Mouse (Mus musculus) retina, postnatal 1 day (tissue): Measurements from ENCODE around the gene Scyl3.

Experiments used
- DNase-seq: peaks from one replicate; pipeline ENCODE4 v3.0.0-alpha.2; 2012

Scyl3 gene

GRCm38 (mm10) chr1:163928846-163929245, at the start of gene Scyl3:
Gene Scyl3 (plus strand): TSS chr1:163929100.
- no peak for DNase-seq

GRCm38 (mm10) chr1:163889629-163890028, 39.3 kb upstream of the Scyl3 start:
- no peak for DNase-seq

GRCm38 (mm10) chr1:163893294-163893693, 35.6 kb upstream of the Scyl3 start:
- no peak for DNase-seq

GRCm38 (mm10) chr1:163893774-163894527, 34.9 kb upstream of the Scyl3 start:
- DNase-seq = no peak

GRCm38 (mm10) chr1:163898291-163898764, 30.6 kb upstream of the Scyl3 start:
- DNase-seq = no peak

GRCm38 (mm10) chr1:163899575-163899974, 29.3 kb upstream of the Scyl3 start:
- DNase-seq = no peak

GRCm38 (mm10) chr1:163900168-163900567, 28.7 kb upstream of the Scyl3 start:
- DNase-seq = no peak

- no peak for DNase-seq
Observed at GRCm38 (mm10) chr1:163903411-163903810, 25.5 kb upstream of the Scyl3 start.

GRCm38 (mm10) chr1:163907007-163907811, 21.7 kb upstream of the Scyl3 start:
- DNase-seq = no peak

- no peak for DNase-seq
Observed at GRCm38 (mm10) chr1:163908389-163908788, 20.5 kb upstream of the Scyl3 start.

GRCm38 (mm10) chr1:163910343-163910742, 18.6 kb upstream of the Scyl3 start:
- DNase-seq = peak; percentile 68

GRCm38 (mm10) chr1:163910785-163911184, 18.1 kb upstream of the Scyl3 start:
- DNase-seq = no peak

- DNase-seq = no peak
Observed at GRCm38 (mm10) chr1:163911981-163912380, 16.9 kb upstream of the Scyl3 start.

- no peak for DNase-seq
Observed at GRCm38 (mm10) chr1:163917349-163918160, 11.3 kb upstream of the Scyl3 start.

GRCm38 (mm10) chr1:163924093-163924492, 4.8 kb upstream of the Scyl3 start:
- no peak for DNase-seq

- DNase-seq = peak; percentile 96
Observed at GRCm38 (mm10) chr1:163929636-163930457, 947 bp downstream of the Scyl3 start.

GRCm38 (mm10) chr1:163930458-163930794, 1.5 kb downstream of the Scyl3 start:
- DNase-seq = no peak

- DNase-seq = no peak
Observed at GRCm38 (mm10) chr1:163931801-163932200, 2.9 kb downstream of the Scyl3 start.

GRCm38 (mm10) chr1:163934591-163934990, 5.7 kb downstream of the Scyl3 start:
- no peak for DNase-seq

GRCm38 (mm10) chr1:163942056-163942455, 13.2 kb downstream of the Scyl3 start:
- DNase-seq = no peak

- no peak for DNase-seq
Observed at GRCm38 (mm10) chr1:163953396-163953795, 24.5 kb downstream of the Scyl3 start.

GRCm38 (mm10) chr1:163958036-163958435, 29.1 kb downstream of the Scyl3 start:
- no peak for DNase-seq
